Mouse (Mus musculus) cerebellum, postnatal 25 days (tissue): Measurements from ENCODE around the gene Celf1.

ENCODE experiments used
- DNase-seq, 2 experiments: peaks; one replicate each; pipeline ENCODE4 v3.0.0; 2021; ENCODE audit warnings: mixed read lengths in 2 of 2

Celf1 gene

GRCm38 (mm10) chr2:91064211-91064610 lies 124.0 kb downstream of the Celf1 start:
- DNase-seq: no peak

GRCm38 (mm10) chr2:91065544-91065943 lies 125.4 kb downstream of the Celf1 start:
- DNase-seq: peak in 1 of 2 experiments; percentile 68

- DNase-seq: peak; percentile 59 to 77
Measured at GRCm38 (mm10) chr2:91066455-91066854, 126.3 kb downstream of the Celf1 start.

- DNase-seq: no peak
Measured at GRCm38 (mm10) chr2:91068162-91068871, 128.1 kb downstream of the Celf1 start.

GRCm38 (mm10) chr2:91068872-91069165 lies 128.6 kb downstream of the Celf1 start:
- DNase-seq: no peak
